Mouse (Mus musculus): Measurements from ENCODE around the gene Tmem151b. TPM values are rescaled to one million over a fixed set of nuclear protein-coding genes. Genes with fewer than 3 reads are reported as not detected.

Gene Tmem151b
- polyA plus RNA-seq, 1 experiment from 2014 or later: 2.1 TPM

DNA sequence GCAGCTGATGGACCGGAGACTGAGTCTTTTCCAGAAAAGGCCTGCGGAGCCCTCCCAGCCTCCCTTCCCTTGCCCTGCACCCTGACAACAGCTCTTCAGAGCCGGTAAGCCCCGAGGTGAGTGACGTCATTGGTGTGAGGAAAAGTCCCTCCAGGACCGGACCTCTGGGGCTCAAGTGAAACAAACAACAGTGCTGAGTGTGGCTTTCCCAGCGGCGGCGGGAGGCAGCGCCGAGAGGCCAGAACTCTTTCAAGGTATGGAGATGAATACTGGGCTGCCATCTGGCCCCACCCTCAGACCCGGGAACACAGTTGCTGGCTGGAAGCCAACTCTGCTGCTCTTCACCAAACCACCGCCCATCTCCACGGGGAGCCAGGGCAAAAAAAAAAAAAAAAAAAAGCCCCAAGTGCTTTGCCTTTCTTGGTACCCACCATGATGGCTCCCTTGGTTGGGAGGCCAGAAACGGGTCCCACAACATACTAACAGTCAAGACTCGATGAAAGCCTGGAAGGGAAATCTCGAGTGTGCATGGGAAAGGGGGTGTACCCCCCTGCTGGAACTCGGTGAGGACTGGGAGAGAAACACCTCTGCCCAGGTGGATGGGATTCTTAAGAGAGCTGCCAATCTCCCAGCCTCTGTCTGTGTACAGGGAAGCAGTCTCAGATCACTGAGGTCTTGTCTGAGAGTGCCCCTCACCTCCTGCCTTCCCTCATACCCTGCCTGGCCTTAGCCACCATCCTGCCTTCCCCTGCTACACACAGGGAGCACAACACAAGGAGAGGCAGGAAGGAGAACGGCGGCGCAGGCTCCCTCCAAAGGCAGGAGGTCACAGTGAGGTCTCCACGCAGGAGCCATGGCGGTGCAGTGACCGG lies 5.2 kb downstream of the Tmem151b start:
- H3K36me3 ChIP-seq (ENCODE audit: control insufficient read depth, insufficient read depth, low read length): no peaks in the 10 kb centered on the region
- 26% methylated on average over 24 of the region's 24 CpGs for WGBS
- H3K4me1 ChIP-seq (ENCODE audit: control insufficient read depth, insufficient read depth, low read length): peaks cover 7% of the 10 kb centered on the region
- H3K4me2 ChIP-seq (ENCODE audit: low read depth, low read length): no peak overlapping the region
- no peaks in the 10 kb centered on the region for H3K9me3 ChIP-seq (replicated peaks; ENCODE audit: control insufficient read depth, low read length)
- no peak overlapping the region for H3K4me3 ChIP-seq (replicated peaks; ENCODE audit: low read length)
- no peak overlapping the region for H3K27ac ChIP-seq (ENCODE audit: low read length)
- peaks cover 81% of the 10 kb centered on the region for H3K27me3 ChIP-seq (ENCODE audit: control insufficient read depth, insufficient read depth, low read length)
- H3K9ac ChIP-seq (ENCODE audit: low read length): no peak overlapping the region
- no peak for ATAC-seq (ENCODE audit: insufficient read depth, low FRiP score)

DNA sequence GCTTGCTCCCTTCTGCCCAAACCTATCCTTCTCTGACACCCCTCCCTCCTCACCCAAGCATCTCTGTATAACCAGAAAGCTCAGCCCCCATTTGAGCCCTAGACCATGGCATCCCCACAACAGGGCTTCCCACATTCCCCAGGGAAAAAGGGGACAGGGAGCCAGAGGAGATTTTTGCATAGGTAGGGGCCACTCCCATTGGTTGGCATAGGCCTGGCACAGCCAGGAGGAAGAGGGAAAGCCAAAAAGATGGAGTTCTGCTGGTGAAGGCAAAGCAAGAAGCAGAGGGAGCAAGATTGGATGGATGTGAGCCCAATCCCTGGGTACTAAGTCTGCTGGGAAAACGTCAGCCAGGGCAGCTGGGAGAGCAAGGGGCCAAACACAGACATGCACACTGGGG lies 6.4 kb downstream of the Tmem151b start:
- H3K4me3 ChIP-seq (replicated peaks; ENCODE audit: low read length): no peak overlapping the region
- 50% methylated on average over 1 of the region's 1 CpGs for WGBS
- ATAC-seq (ENCODE audit: insufficient read depth, low FRiP score): no peak
- H3K36me3 ChIP-seq (ENCODE audit: control insufficient read depth, insufficient read depth, low read length): no peaks in the 10 kb centered on the region
- no peaks in the 10 kb centered on the region for H3K9me3 ChIP-seq (replicated peaks; ENCODE audit: control insufficient read depth, low read length)
- no peak overlapping the region for H3K9ac ChIP-seq (ENCODE audit: low read length)
- H3K27ac ChIP-seq (ENCODE audit: low read length): no peak overlapping the region
- H3K27me3 ChIP-seq (ENCODE audit: control insufficient read depth, insufficient read depth, low read length): peaks cover 77% of the 10 kb centered on the region
- no peak overlapping the region for H3K4me2 ChIP-seq (ENCODE audit: low read depth, low read length)
- peaks cover 7% of the 10 kb centered on the region; the same call in 1 of the 2 replicates for H3K4me1 ChIP-seq (ENCODE audit: control insufficient read depth, insufficient read depth, low read length)

DNA sequence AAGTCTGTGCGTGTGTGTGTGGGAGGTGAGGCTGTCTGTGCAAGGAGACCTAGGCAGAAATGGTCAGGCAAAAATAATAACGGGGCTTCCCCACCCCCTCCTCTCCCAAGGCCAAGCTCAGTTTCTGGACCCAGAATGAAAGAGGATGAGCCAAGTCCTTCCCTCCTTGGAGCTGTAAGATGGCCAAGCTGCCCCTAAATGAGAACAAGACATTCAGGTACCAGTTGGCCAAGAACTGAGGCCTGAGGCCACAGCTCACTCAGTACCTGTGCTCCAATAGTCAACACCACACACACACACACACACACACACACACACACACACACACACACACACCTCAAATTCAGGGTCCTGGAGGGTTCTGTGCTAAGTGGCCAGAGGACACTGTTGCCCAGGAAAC lies 6.8 kb downstream of the Tmem151b start:
- H3K27me3 ChIP-seq (ENCODE audit: control insufficient read depth, insufficient read depth, low read length): peaks cover 73% of the 10 kb centered on the region
- H3K4me2 ChIP-seq (ENCODE audit: low read depth, low read length): no peak overlapping the region
- no peak overlapping the region for H3K4me3 ChIP-seq (replicated peaks; ENCODE audit: low read length)
- H3K4me1 ChIP-seq (ENCODE audit: control insufficient read depth, insufficient read depth, low read length): peaks cover 7% of the 10 kb centered on the region; the same call in 1 of the 2 replicates
- WGBS: 67% methylated on average over 2 of the region's 2 CpGs
- no peaks in the 10 kb centered on the region for H3K36me3 ChIP-seq (ENCODE audit: control insufficient read depth, insufficient read depth, low read length)
- ATAC-seq (ENCODE audit: insufficient read depth, low FRiP score): no peak
- H3K27ac ChIP-seq (ENCODE audit: low read length): no peak overlapping the region
- H3K9ac ChIP-seq (ENCODE audit: low read length): no peak overlapping the region
- no peaks in the 10 kb centered on the region for H3K9me3 ChIP-seq (replicated peaks; ENCODE audit: control insufficient read depth, low read length)

DNA sequence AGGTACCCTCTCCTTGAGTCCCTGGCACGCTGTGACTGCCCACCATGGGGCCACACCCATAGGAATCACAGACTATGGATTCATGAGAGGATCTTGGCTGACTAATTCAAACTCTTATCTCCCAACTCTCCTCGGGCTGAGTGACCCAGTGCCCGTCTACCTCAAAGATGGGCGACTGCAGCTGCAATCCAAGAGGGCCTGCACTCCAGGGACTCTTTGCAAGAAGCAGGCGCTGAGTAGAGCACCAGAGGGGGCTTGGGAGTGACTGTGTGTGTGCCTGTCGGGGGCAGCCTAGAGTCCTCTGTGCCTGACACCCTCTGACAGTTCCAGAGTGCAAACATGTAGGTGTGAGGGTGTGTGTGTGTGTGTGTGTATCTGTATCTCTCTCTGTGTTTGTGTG lies 7.3 kb downstream of the Tmem151b start:
- H3K4me3 ChIP-seq (replicated peaks; ENCODE audit: low read length): no peak overlapping the region
- WGBS: 29% methylated on average over 6 of the region's 6 CpGs
- no peak overlapping the region for H3K9ac ChIP-seq (ENCODE audit: low read length)
- H3K4me1 ChIP-seq (ENCODE audit: control insufficient read depth, insufficient read depth, low read length): peaks cover 7% of the 10 kb centered on the region; the same call in 1 of the 2 replicates
- no peaks in the 10 kb centered on the region for H3K9me3 ChIP-seq (replicated peaks; ENCODE audit: control insufficient read depth, low read length)
- H3K27ac ChIP-seq (ENCODE audit: low read length): no peak overlapping the region
- H3K4me2 ChIP-seq (ENCODE audit: low read depth, low read length): no peak overlapping the region
- H3K36me3 ChIP-seq (ENCODE audit: control insufficient read depth, insufficient read depth, low read length): no peaks in the 10 kb centered on the region
- peaks cover 67% of the 10 kb centered on the region for H3K27me3 ChIP-seq (ENCODE audit: control insufficient read depth, insufficient read depth, low read length)
- no peak for ATAC-seq (ENCODE audit: insufficient read depth, low FRiP score)

DNA sequence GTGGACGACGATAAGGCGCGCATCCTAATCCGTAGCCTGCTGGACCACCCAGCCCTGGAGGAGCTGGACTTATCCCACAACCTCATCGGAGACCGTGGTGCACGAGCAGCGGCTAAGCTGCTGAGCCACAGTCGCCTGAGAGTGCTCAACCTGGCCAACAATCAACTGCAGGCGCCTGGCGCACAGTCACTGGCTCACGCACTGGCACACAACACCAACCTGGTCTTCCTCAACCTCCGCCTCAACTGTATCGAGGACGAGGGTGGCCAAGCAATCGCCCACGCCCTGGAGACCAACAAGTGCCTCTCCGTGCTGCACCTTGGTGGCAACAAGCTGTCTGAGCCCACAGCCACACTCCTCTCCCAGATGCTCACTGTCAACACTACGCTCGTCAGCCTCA lies 9.8 kb downstream of the Tmem151b start:
- H3K27me3 ChIP-seq (ENCODE audit: control insufficient read depth, insufficient read depth, low read length): peaks cover 60% of the 10 kb centered on the region
- no peaks in the 10 kb centered on the region for H3K36me3 ChIP-seq (ENCODE audit: control insufficient read depth, insufficient read depth, low read length)
- no peak overlapping the region for H3K9ac ChIP-seq (ENCODE audit: low read length)
- H3K4me1 ChIP-seq (ENCODE audit: control insufficient read depth, insufficient read depth, low read length): peaks cover 3% of the 10 kb centered on the region; the same call in 1 of the 2 replicates
- no peak overlapping the region for H3K4me2 ChIP-seq (ENCODE audit: low read depth, low read length)
- no peaks in the 10 kb centered on the region for H3K9me3 ChIP-seq (replicated peaks; ENCODE audit: control insufficient read depth, low read length)
- H3K27ac ChIP-seq (ENCODE audit: low read length): no peak overlapping the region
- no peak overlapping the region for H3K4me3 ChIP-seq (replicated peaks; ENCODE audit: low read length)
- no peak for ATAC-seq (ENCODE audit: insufficient read depth, low FRiP score)
- 73% methylated on average over 21 of the region's 21 CpGs for WGBS

DNA sequence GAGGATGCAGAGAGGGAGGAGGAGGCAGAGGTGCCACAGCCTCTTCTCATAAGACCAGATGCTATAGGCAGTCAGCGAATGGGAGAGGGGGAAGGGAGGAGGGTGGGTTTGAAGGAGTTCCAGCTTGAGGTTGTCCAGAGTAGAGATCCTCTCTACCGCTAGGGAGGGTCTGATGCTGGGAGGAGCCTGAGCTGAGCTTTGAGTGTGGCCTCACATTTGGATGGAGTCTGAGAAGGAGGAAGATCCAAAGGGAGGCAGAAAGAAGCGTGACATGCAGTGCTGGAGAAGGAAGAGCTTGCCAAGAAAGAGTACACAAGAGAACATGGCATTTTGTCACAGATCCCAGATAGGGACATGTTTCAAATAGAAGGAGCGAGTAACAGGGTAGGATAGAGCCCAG lies 11.1 kb downstream of the Tmem151b start:
- 59% methylated on average over 4 of the region's 4 CpGs for WGBS
- H3K36me3 ChIP-seq (ENCODE audit: control insufficient read depth, insufficient read depth, low read length): no peaks in the 10 kb centered on the region
- no peak overlapping the region for H3K4me2 ChIP-seq (ENCODE audit: low read depth, low read length)
- no peak overlapping the region for H3K9ac ChIP-seq (ENCODE audit: low read length)
- ATAC-seq (ENCODE audit: insufficient read depth, low FRiP score): no peak
- H3K4me1 ChIP-seq (ENCODE audit: control insufficient read depth, insufficient read depth, low read length): no peaks in the 10 kb centered on the region
- H3K4me3 ChIP-seq (replicated peaks; ENCODE audit: low read length): no peak overlapping the region
- peaks cover 53% of the 10 kb centered on the region for H3K27me3 ChIP-seq (ENCODE audit: control insufficient read depth, insufficient read depth, low read length)
- H3K9me3 ChIP-seq (replicated peaks; ENCODE audit: control insufficient read depth, low read length): no peaks in the 10 kb centered on the region
- H3K27ac ChIP-seq (ENCODE audit: low read length): no peak overlapping the region

GRCm38 (mm10) chr17:45536264-45536663 lies 13.2 kb downstream of the Tmem151b start:
- Histone ChIP-seq H3K4me1 (ENCODE audit: control insufficient read depth, insufficient read depth, low read length) (no peaks in the 10 kb centered on the region), H3K9me3 (replicated peaks; ENCODE audit: control insufficient read depth, low read length) (no peaks in the 10 kb centered on the region), H3K36me3 (ENCODE audit: control insufficient read depth, insufficient read depth, low read length) (no peaks in the 10 kb centered on the region), H3K4me3 (replicated peaks; ENCODE audit: low read length) (no peak overlapping the region), H3K27me3 (ENCODE audit: control insufficient read depth, insufficient read depth, low read length) (peaks cover 40% of the 10 kb centered on the region), H3K27ac (ENCODE audit: low read length) (no peak overlapping the region), H3K9ac (ENCODE audit: low read length) (no peak overlapping the region), H3K4me2 (ENCODE audit: low read depth, low read length) (no peak overlapping the region)
- 16% methylated on average over 5 of the region's 5 CpGs for WGBS
- ATAC-seq (ENCODE audit: insufficient read depth, low FRiP score): no peak

DNA sequence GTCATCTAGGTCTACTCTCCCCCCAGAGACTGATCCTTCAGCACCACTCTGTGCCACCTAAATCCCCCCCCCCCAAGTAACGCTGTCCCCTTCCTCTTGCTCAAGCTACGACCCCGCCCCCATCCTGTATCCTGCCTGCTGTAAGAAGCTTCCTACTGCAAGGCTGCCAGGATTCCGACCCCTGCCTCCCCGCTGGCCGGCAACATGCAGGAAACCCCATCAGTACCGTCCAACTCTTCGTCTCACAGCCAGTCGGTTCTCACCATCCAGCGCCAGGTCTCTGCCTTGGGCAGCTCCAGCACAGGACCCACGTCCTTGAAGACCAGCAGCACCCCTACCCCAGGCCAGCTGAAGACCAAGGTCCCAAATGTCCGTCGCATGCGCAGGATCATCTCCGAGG lies 16.6 kb downstream of the Tmem151b start:
- Histone ChIP-seq H3K4me2 (ENCODE audit: low read depth, low read length) (no peak overlapping the region), H3K27me3 (ENCODE audit: control insufficient read depth, insufficient read depth, low read length) (peaks cover 30% of the 10 kb centered on the region), H3K27ac (ENCODE audit: low read length) (no peak overlapping the region), H3K9ac (ENCODE audit: low read length) (no peak overlapping the region), H3K4me3 (replicated peaks; ENCODE audit: low read length) (no peak overlapping the region), H3K36me3 (ENCODE audit: control insufficient read depth, insufficient read depth, low read length) (no peaks in the 10 kb centered on the region), H3K9me3 (replicated peaks; ENCODE audit: control insufficient read depth, low read length) (no peaks in the 10 kb centered on the region), H3K4me1 (ENCODE audit: control insufficient read depth, insufficient read depth, low read length) (no peaks in the 10 kb centered on the region)
- 53% methylated on average over 15 of the region's 15 CpGs for WGBS
- no peak for ATAC-seq (ENCODE audit: insufficient read depth, low FRiP score)

DNA sequence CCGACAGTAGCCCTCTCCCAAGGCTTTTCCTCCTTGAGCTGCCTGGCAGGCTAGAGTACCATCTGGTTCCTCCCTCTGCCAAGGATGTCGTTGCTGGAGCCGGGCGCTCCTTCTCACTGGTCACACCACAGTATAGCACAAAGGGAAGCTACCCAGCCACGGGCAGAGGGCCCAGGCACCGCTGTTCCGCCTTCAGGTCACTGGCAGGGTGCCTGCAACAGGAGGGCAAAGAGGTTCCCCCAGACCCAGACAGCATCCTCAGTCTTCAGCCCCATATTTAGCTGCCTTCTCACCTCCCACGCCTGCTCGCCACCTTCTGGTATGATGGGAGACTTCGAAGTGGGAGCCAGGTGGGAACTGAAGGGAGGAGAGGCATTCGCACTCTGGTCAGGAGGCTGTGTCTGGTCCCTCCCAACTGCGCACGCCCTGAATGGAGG lies 19.1 kb downstream of the Tmem151b start:
- Histone ChIP-seq H3K36me3 (ENCODE audit: control insufficient read depth, insufficient read depth, low read length) (no peaks in the 10 kb centered on the region), H3K9me3 (replicated peaks; ENCODE audit: control insufficient read depth, low read length) (no peaks in the 10 kb centered on the region), H3K4me2 (ENCODE audit: low read depth, low read length) (no peak overlapping the region), H3K27me3 (ENCODE audit: control insufficient read depth, insufficient read depth, low read length) (peaks cover 20% of the 10 kb centered on the region), H3K4me3 (replicated peaks; ENCODE audit: low read length) (no peak overlapping the region), H3K27ac (ENCODE audit: low read length) (no peak overlapping the region), H3K9ac (ENCODE audit: low read length) (no peak overlapping the region), H3K4me1 (ENCODE audit: control insufficient read depth, insufficient read depth, low read length) (no peaks in the 10 kb centered on the region)
- WGBS: 48% methylated on average over 13 of the region's 13 CpGs
- no peak for ATAC-seq (ENCODE audit: insufficient read depth, low FRiP score)

All from stomach, embryonic 16.5 days (tissue).